Mouse (Mus musculus): ENCODE measurements around the gene Wdr62.

DNA sequence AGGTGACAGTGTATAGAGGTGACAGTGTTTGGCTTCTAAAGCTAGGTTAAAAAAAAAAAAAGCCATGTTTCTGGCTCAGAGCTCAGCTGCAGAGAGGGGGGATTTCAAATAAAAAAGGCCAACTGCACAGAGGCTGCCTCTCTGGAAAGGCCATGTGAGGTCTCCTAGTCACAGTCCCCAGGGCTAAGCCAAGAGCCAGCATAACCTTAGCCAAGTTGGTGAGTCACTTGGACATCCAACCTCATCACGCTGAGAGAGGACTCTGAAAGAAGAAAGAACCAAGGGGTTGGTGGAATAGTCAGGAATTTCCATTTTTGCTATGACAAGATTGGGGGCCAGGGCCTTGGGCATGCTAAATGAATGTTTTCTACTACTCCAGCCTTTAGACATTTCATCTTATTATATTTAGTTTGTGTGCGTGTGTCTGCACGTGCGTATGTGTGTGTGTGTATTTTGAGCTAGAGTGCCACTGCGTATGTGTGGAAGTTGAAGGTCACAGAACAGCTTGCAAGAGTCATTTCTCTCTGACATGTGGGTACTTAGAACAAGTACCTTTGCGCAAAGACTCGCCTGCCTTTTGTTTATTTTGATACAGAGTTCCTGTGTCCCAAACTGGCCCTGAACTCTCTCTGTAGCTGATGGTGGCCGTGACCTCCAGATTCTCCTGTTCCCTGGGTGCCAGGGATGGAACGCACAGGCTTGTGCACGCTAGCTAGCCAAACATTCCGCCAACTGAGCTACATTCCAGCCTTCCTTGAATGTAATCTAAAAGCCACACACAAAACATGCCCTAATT is 77.1 kb downstream of the Wdr62 start:
- TF ChIP-seq POLR2A (IDR thresholded peaks at IDR 0.05; ENCODE audit: insufficient read depth, low read length) (no peak), EP300 (IDR thresholded peaks at IDR 0.05; ENCODE audit: insufficient read depth, low read depth, low read length) (no peak), CTCF (IDR thresholded peaks at IDR 0.05; ENCODE audit: low read depth, low read length) (no peak)

Data from ES-Bruce4 (cell line).